Mouse (Mus musculus) CH12.LX (cell line): ENCODE data around the gene Bicd1. TPM values are rescaled to one million over a fixed set of nuclear protein-coding genes. Genes with fewer than 3 reads are reported as not detected.

Experiments used
- DNase-seq: peaks from one replicate; pipeline ENCODE4 v3.0.0-alpha.2; 2013; ENCODE audit errors: extremely low read depth
- H3K27ac ChIP-seq: 2 replicates; pipeline ENCODE4 v1.5.1; 2012; ENCODE audit warnings: low read depth, mild to moderate bottlenecking, control low read depth, moderate library complexity; ENCODE audit not compliant: insufficient read depth
- H3K27me3 ChIP-seq: replicated peaks from 2 replicates; pipeline ENCODE3; 2012; ENCODE audit warnings: inconsistent platforms
- H3K36me3 ChIP-seq, 2 experiments: replicated peaks in 1 of 2; 2 replicates each; pipeline versions ENCODE3 to v1.6.1; 2012; ENCODE audit warnings: inconsistent platforms in 1 of 2, low read length in 1 of 2, mild to moderate bottlenecking in 1 of 2, mixed read lengths in 1 of 2, moderate library complexity in 1 of 2; ENCODE audit not compliant: control insufficient read depth in 1 of 2, insufficient read depth in 1 of 2
- H3K4me1 ChIP-seq, 2 experiments: 2 replicates each; pipeline ENCODE4 v1.6.1; 2012; ENCODE audit warnings: inconsistent platforms in 1 of 2, moderate library complexity in 1 of 2; ENCODE audit not compliant: insufficient read depth in 2 of 2, control insufficient read depth in 1 of 2
- H3K4me2 ChIP-seq: 2 replicates; pipeline ENCODE4 v1.6.1; 2012; ENCODE audit warnings: low read depth, mild to moderate bottlenecking, control low read depth; ENCODE audit not compliant: poor library complexity, insufficient read depth, severe bottlenecking
- H3K4me3 ChIP-seq, 3 experiments: fragments of 150-350 bp in 1 of 3; sonication (generic) in 1 of 3; replicated peaks in 1 of 3; 2 replicates each; pipeline versions ENCODE3 to v1.5.1; 2011 to 2012; ENCODE audit warnings: low read depth in 2 of 3, low read length in 2 of 3, mild to moderate bottlenecking in 2 of 3, moderate library complexity in 2 of 3, control low read depth in 1 of 3, improper control_type of control experiment in 1 of 3, inconsistent platforms in 1 of 3, mixed read lengths in 1 of 3; ENCODE audit not compliant: poor library complexity in 1 of 3
- H3K79me2 ChIP-seq: replicated peaks from 2 replicates; pipeline ENCODE4 v1.6.1; 2012; ENCODE audit warnings: mild to moderate bottlenecking, moderate library complexity; ENCODE audit not compliant: control insufficient read depth, poor library complexity, insufficient read depth, severe bottlenecking; ENCODE audit errors: extremely low read depth
- H3K9ac ChIP-seq: 2 replicates; pipeline ENCODE4 v1.6.1; 2012; ENCODE audit warnings: low read depth, mild to moderate bottlenecking, control low read depth, moderate library complexity; ENCODE audit not compliant: insufficient read depth
- H3K9me3 ChIP-seq: replicated peaks from 2 replicates; pipeline ENCODE3; 2012; ENCODE audit warnings: low read length, inconsistent platforms, mixed read lengths
- CHD1 ChIP-seq: IDR thresholded peaks from 2 replicates; pipeline ENCODE4 v1.6.1; 2012; ENCODE audit warnings: low read depth, low read length, improper control_type of control experiment, inconsistent platforms
- CHD2 ChIP-seq: IDR thresholded peaks from 2 replicates; pipeline ENCODE4 v1.6.1; 2011; ENCODE audit warnings: low read length, improper control_type of control experiment
- CTCF ChIP-seq, 2 experiments: IDR thresholded peaks in 1 of 2; conservative IDR thresholded peaks in 1 of 2; 2 replicates each; pipeline ENCODE4 v1.5.1; 2011 to 2012; ENCODE audit warnings: low read depth in 2 of 2, low read length in 2 of 2, improper control_type of control experiment in 1 of 2, inconsistent platforms in 1 of 2, mild to moderate bottlenecking in 1 of 2, moderate library complexity in 1 of 2
- E2F4 ChIP-seq: IDR thresholded peaks from 2 replicates; pipeline ENCODE4 v1.6.1; 2011; ENCODE audit warnings: low read depth, low read length, improper control_type of control experiment; ENCODE audit not compliant: insufficient replicate concordance
- EP300 ChIP-seq: IDR thresholded peaks from 2 replicates; pipeline ENCODE4 v1.6.1; 2011; ENCODE audit warnings: low read length, improper control_type of control experiment
- ETS1 ChIP-seq: conservative IDR thresholded peaks from 2 replicates; pipeline ENCODE4 v1.6.1; 2012; ENCODE audit warnings: low read depth, mild to moderate bottlenecking, inconsistent platforms, low read length, improper control_type of control experiment, moderate library complexity
- IRF4 ChIP-seq: IDR thresholded peaks from 2 replicates; pipeline ENCODE4 v1.6.1; 2014; ENCODE audit warnings: low read depth, mild to moderate bottlenecking, inconsistent platforms, low read length, improper control_type of control experiment
- JUN ChIP-seq: IDR thresholded peaks from 2 replicates; pipeline ENCODE4 v1.6.1; 2011; ENCODE audit warnings: low read depth, mild to moderate bottlenecking, low read length, improper control_type of control experiment, moderate library complexity; ENCODE audit not compliant: insufficient read depth
- JUND ChIP-seq: conservative IDR thresholded peaks from 2 replicates; pipeline ENCODE4 v1.6.1; 2011; ENCODE audit warnings: low read depth, low read length, improper control_type of control experiment
- KAT2A ChIP-seq: IDR thresholded peaks from 2 replicates; pipeline ENCODE4 v1.6.1; 2012; ENCODE audit warnings: low read length, improper control_type of control experiment, inconsistent platforms; ENCODE audit not compliant: insufficient replicate concordance
- MAFK ChIP-seq: IDR thresholded peaks from 2 replicates; pipeline ENCODE4 v1.6.1; 2011; ENCODE audit warnings: low read length, improper control_type of control experiment; ENCODE audit not compliant: insufficient replicate concordance
- MAZ ChIP-seq: IDR thresholded peaks from 2 replicates; pipeline ENCODE4 v1.6.1; 2012; ENCODE audit warnings: low read depth, mild to moderate bottlenecking, inconsistent platforms, low read length, improper control_type of control experiment, moderate library complexity
- NELFE ChIP-seq: IDR thresholded peaks from 2 replicates; pipeline ENCODE4 v1.6.1; 2011; ENCODE audit warnings: low read depth, low read length, improper control_type of control experiment
- NRF1 ChIP-seq: IDR thresholded peaks from 2 replicates; pipeline ENCODE4 v1.6.1; 2014; ENCODE audit warnings: low read depth, mild to moderate bottlenecking, inconsistent platforms, low read length, improper control_type of control experiment, moderate library complexity
- PAX5 ChIP-seq: IDR thresholded peaks from 2 replicates; pipeline ENCODE4 v1.6.1; 2012; ENCODE audit warnings: low read length, inconsistent platforms, mixed read lengths
- POLR2A ChIP-seq: IDR thresholded peaks from 2 replicates; pipeline ENCODE4 v1.6.1; 2011; ENCODE audit warnings: low read depth, mild to moderate bottlenecking, improper control_type of control experiment, low read length
- RAD21 ChIP-seq: IDR thresholded peaks from 2 replicates; pipeline ENCODE4 v1.6.1; 2011; ENCODE audit warnings: low read depth, mild to moderate bottlenecking, low read length, improper control_type of control experiment, moderate library complexity
- UBTF ChIP-seq: IDR thresholded peaks from 2 replicates; pipeline ENCODE4 v1.6.1; 2012; ENCODE audit warnings: low read depth, mild to moderate bottlenecking, inconsistent platforms, low read length, improper control_type of control experiment, moderate library complexity
- USF2 ChIP-seq: conservative IDR thresholded peaks from 2 replicates; pipeline ENCODE4 v1.6.1; 2011; ENCODE audit warnings: low read depth, low read length, improper control_type of control experiment
- ZMIZ1 ChIP-seq: IDR thresholded peaks from 2 replicates; pipeline ENCODE4 v1.6.1; 2012; ENCODE audit warnings: low read depth, mild to moderate bottlenecking, inconsistent platforms, low read length, improper control_type of control experiment
- dilution Hi-C: fragments of 300-500 bp; cut with MboI; formaldehyde crosslinking; loops from 2 replicates; pipeline ENCODE4 v1.14.3; 2020; ENCODE audit warnings: low sequenced_read_pairs; ENCODE audit not compliant: extremely low pct_unique_long_range_greater_than_20kb, extremely low pct_ligation_motif_present
- in situ Hi-C: fragments of 300-500 bp; cut with MboI; formaldehyde crosslinking; loops from 3 replicates; pipeline ENCODE4 v1.14.3; 2019; ENCODE audit warnings: low sequenced_read_pairs, low pct_ligation_motif_present, low pct_unique_long_range_greater_than_20kb, mixed read lengths
- polyA plus RNA-seq: library from polyadenylated mRNA; unstranded; fragments of >175 nt; gene quantifications from 2 replicates; pipeline ENCODE4 v1.2.1, GENCODE M21; 2012; ENCODE audit warnings: low read depth; ENCODE audit not compliant: insufficient read length
- total RNA-seq, 2 experiments: library from RNA; depleted of rRNA; stranded (reverse); fragments of 300-350 nt in 1 of 2; fragments of >200 nt in 1 of 2; gene quantifications; 2 replicates each; pipeline ENCODE4 v1.2.3; 2012 to 2014

The Bicd1 gene
- total and polyA plus RNA-seq, 3 experiments: 0.11 TPM; not detected in 2

- dilution Hi-C loops: no loop called here
- H3K27ac ChIP-seq: no peak overlapping the region
- H3K27me3 ChIP-seq: no peaks in the 10 kb centered on the region
- no peak overlapping the region for H3K4me3 ChIP-seq
- H3K36me3 ChIP-seq: no peaks in the 10 kb centered on the region
- no peak for DNase-seq
- H3K4me2 ChIP-seq: no peak overlapping the region
- H3K9ac ChIP-seq: no peak overlapping the region
- TF ChIP-seq JUND (no peak), RAD21 (no peak), NELFE (no peak)
- H3K4me1 ChIP-seq: no peaks in the 10 kb centered on the region
- H3K79me2 ChIP-seq: no peaks in the 10 kb centered on the region
- H3K9me3 ChIP-seq: no peaks in the 10 kb centered on the region
- in situ Hi-C loops: no loop called here
These were observed 48.6 kb downstream of the Bicd1 start for GRCm38 (mm10) chr6:149457324-149457723.

- DNase-seq: no peak
- no peaks in the 10 kb centered on the region for H3K36me3 ChIP-seq
- TF ChIP-seq UBTF (no peak), CTCF (conservative IDR thresholded peaks at IDR 0.05 in 1 of 2, IDR thresholded peaks at IDR 0.05 in 1 of 2; ENCODE audit: low read depth in 2 of 2, low read length in 2 of 2) (no peak), CHD1 (no peak), PAX5 (no peak), E2F4 (no peak), NRF1 (no peak), IRF4 (no peak), KAT2A (no peak), POLR2A (no peak), CHD2 (no peak), EP300 (no peak), NELFE (no peak), JUN (no peak), MAZ (no peak), MAFK (no peak), ZMIZ1 (no peak), ETS1 (no peak), USF2 (no peak)
- TF ChIP-seq, all 38 proteins: peak for 0
- Histone ChIP-seq H3K4me1 (no peaks in the 10 kb centered on the region), H3K27ac (no peak overlapping the region), H3K4me3 (no peak overlapping the region), H3K27me3 (no peaks in the 10 kb centered on the region), H3K4me2 (no peak overlapping the region), H3K9ac (no peak overlapping the region), H3K79me2 (no peaks in the 10 kb centered on the region), H3K9me3 (no peaks in the 10 kb centered on the region)
- in situ Hi-C loops: no loop called here
- dilution Hi-C loops: no loop called here
These were observed 52.3 kb downstream of the Bicd1 start for GRCm38 (mm10) chr6:149460971-149461370.
